Mouse (Mus musculus) frontal cortex, postnatal 10 days (tissue): ENCODE results near the gene Prkar1a.
"Not testable (repeated sequence)": the region's sequence is repeated elsewhere in the genome, so short reads cannot be mapped to it uniquely, and the experiment has no call there.

Experiments
- DNase-seq, 2 experiments: peaks; one replicate each; pipeline ENCODE4 v3.0.0; 2022; ENCODE audit warnings: low spot score in 2 of 2, mixed read lengths in 1 of 2

Prkar1a gene

GRCm38 (mm10) chr11:109641498-109642222 lies 7.5 kb upstream of the Prkar1a start:
- no peak for DNase-seq

GRCm38 (mm10) chr11:109648510-109648909 lies 695 bp upstream of the Prkar1a start:
- peak in 1 of 2 experiments; percentile 31 for DNase-seq

- DNase-seq, result peak; percentile 80 to 88
These were observed 933 bp downstream of the Prkar1a start for GRCm38 (mm10) chr11:109649975-109650701.

- peak; percentile 88 to 94 for DNase-seq
These were observed 1.8 kb downstream of the Prkar1a start for GRCm38 (mm10) chr11:109650788-109651565.

- peak in 1 of 2 experiments; percentile 42 for DNase-seq
These were observed 2.4 kb downstream of the Prkar1a start for GRCm38 (mm10) chr11:109651566-109652024.

GRCm38 (mm10) chr11:109652505-109652904 lies 3.3 kb downstream of the Prkar1a start:
- no peak for DNase-seq

- DNase-seq, result no peak
These were observed 4.0 kb downstream of the Prkar1a start for GRCm38 (mm10) chr11:109653201-109653600.

- no peak for DNase-seq
These were observed 5.4 kb downstream of the Prkar1a start for GRCm38 (mm10) chr11:109654581-109654980.

- no peak for DNase-seq
These were observed 7.0 kb downstream of the Prkar1a start for GRCm38 (mm10) chr11:109656232-109656631.

- DNase-seq, result not testable (repeated sequence)
These were observed 11.3 kb downstream of the Prkar1a start for GRCm38 (mm10) chr11:109660526-109660925.

GRCm38 (mm10) chr11:109664293-109664692 lies 15.1 kb downstream of the Prkar1a start:
- DNase-seq, result no peak

- no peak for DNase-seq
These were observed 16.2 kb downstream of the Prkar1a start for GRCm38 (mm10) chr11:109665424-109665823.

GRCm38 (mm10) chr11:109666411-109666810 lies 17.2 kb downstream of the Prkar1a start:
- DNase-seq, result no peak

GRCm38 (mm10) chr11:109667371-109667770 lies 18.2 kb downstream of the Prkar1a start:
- DNase-seq, result no peak

- no peak for DNase-seq
These were observed 19.0 kb downstream of the Prkar1a start for GRCm38 (mm10) chr11:109668115-109668725.

- no peak for DNase-seq
These were observed 20.0 kb downstream of the Prkar1a start for GRCm38 (mm10) chr11:109669149-109669708.

GRCm38 (mm10) chr11:109670026-109670916 lies 21.1 kb downstream of the Prkar1a start:
- DNase-seq, result no peak

- no peak for DNase-seq
These were observed 22.2 kb downstream of the Prkar1a start for GRCm38 (mm10) chr11:109671136-109672020.

GRCm38 (mm10) chr11:109672021-109672324 lies 22.8 kb downstream of the Prkar1a start:
- no peak for DNase-seq
